Mouse (Mus musculus) midbrain, postnatal 0 days (tissue): ENCODE results near the gene Rnf166. TPM values are rescaled to one million over a fixed set of nuclear protein-coding genes. Genes with fewer than 3 reads are reported as not detected.

Experiments
- ATAC-seq: fragments of 200-750 bp; cut with Nextera tagmentation; 2 replicates; pipeline ENCODE4 v1.8.0; 2017; ENCODE audit warnings: moderate number of reproducible peaks, mild to moderate bottlenecking, moderate TSS enrichment, moderate library complexity; ENCODE audit not compliant: low FRiP score
- DNase-seq: peaks from one replicate; pipeline ENCODE4 v3.0.0-alpha.2; 2015; ENCODE audit warnings: low spot score
- H3K27ac ChIP-seq: fragments of 300-500 bp; sonication (generic); 2 replicates; pipeline ENCODE4 v1.5.1; 2014; ENCODE audit warnings: low read depth, mild to moderate bottlenecking, low read length, mixed read lengths
- H3K27me3 ChIP-seq: fragments of 300-500 bp; sonication (generic); 2 replicates; pipeline ENCODE4 v1.6.1; 2014; ENCODE audit warnings: low read length, control low read depth, mixed read lengths; ENCODE audit not compliant: insufficient read depth
- H3K36me3 ChIP-seq: fragments of 300-500 bp; sonication (generic); 2 replicates; pipeline ENCODE4 v1.6.1; 2014; ENCODE audit warnings: low read length, control low read depth, mixed read lengths; ENCODE audit not compliant: insufficient read depth
- H3K4me1 ChIP-seq: fragments of 300-500 bp; sonication (generic); 2 replicates; pipeline ENCODE4 v1.6.1; 2014; ENCODE audit warnings: mild to moderate bottlenecking, control low read depth, antibody characterized with exemption, low read length, mixed read lengths; ENCODE audit not compliant: insufficient read depth
- H3K4me2 ChIP-seq: fragments of 300-500 bp; sonication (generic); 2 replicates; pipeline ENCODE4 v1.6.1; 2014; ENCODE audit warnings: low read depth, mild to moderate bottlenecking, low read length, mixed read lengths; ENCODE audit not compliant: poor library complexity, severe bottlenecking
- H3K4me3 ChIP-seq: fragments of 300-500 bp; sonication (generic); 2 replicates; pipeline ENCODE4 v1.5.1; 2014; ENCODE audit warnings: low read depth, mild to moderate bottlenecking, low read length, moderate library complexity
- H3K9ac ChIP-seq: fragments of 300-500 bp; sonication (generic); replicated peaks from 2 replicates; pipeline ENCODE4 v1.6.1; 2014; ENCODE audit warnings: mild to moderate bottlenecking, low read length, moderate library complexity, mixed read lengths; ENCODE audit not compliant: poor library complexity, severe bottlenecking
- H3K9me3 ChIP-seq: fragments of 300-500 bp; sonication (generic); 2 replicates; pipeline ENCODE4 v1.6.1; 2016; ENCODE audit warnings: low read length, control low read depth
- CTCF ChIP-seq: IDR thresholded peaks from 2 replicates; pipeline ENCODE4 v1.5.1; 2016; ENCODE audit warnings: antibody characterized with exemption, mild to moderate bottlenecking
- WGBS: fragments of 180-500 bp; shearing (Covaris S2); extraction: QIAGEN DNeasy Blood & Tissue Kit; methylation state at CpG from one replicate; pipeline ENCODE4 v1.1.7; 2014; 5-methylcytosine and 5-hydroxymethylcytosine counted together
- polyA plus RNA-seq: library from polyadenylated mRNA; unstranded; fragments of >200 nt; fragmentation: Nextera tagmentation; extraction: Ambion mirVana; gene quantifications from 2 replicates; pipeline ENCODE4 v1.2.1, GENCODE M21; 2015
- total RNA-seq: library from RNA; depleted of rRNA; stranded (reverse); fragments of >200 nt; gene quantifications from 2 replicates; pipeline ENCODE4 v1.2.3, GENCODE M21; 2014

Rnf166 gene
- total and polyA plus RNA-seq, 2 experiments from 2014 or later, result 25.1 to 26.4 TPM

DNA sequence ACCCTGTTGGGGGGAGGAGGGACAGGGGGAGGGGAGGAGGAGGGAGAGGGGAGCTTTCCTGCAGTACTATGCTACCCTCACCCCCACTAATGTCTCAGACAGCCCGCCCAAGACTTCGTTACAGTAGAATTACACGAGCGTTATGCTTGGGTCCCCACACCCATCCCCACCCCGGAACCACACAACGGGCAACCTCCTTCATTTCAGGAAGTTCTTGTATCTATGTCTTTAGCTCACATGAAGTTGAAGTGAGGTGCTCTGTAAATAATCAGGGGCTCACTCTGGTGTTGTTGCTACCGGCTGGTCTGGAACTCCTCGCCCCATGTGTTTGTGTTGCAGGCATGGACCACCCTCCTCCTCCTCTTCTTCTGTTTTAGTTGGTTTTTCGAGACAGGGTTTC lies 47.7 kb downstream of the Rnf166 start:
- no peaks in the 10 kb centered on the region for H3K9me3 ChIP-seq
- H3K9ac ChIP-seq, result no peak overlapping the region
- no peak for TF ChIP-seq CTCF
- no peaks in the 10 kb centered on the region for H3K36me3 ChIP-seq
- WGBS, result 92% methylated on average over 9 of the region's 9 CpGs
- DNase-seq, result no peak
- no peak for ATAC-seq
- H3K4me2 ChIP-seq, result no peak overlapping the region
- no peaks in the 10 kb centered on the region for H3K4me1 ChIP-seq
- no peak overlapping the region for H3K27ac ChIP-seq
- H3K27me3 ChIP-seq, result no peaks in the 10 kb centered on the region
- H3K4me3 ChIP-seq, result no peak overlapping the region

DNA sequence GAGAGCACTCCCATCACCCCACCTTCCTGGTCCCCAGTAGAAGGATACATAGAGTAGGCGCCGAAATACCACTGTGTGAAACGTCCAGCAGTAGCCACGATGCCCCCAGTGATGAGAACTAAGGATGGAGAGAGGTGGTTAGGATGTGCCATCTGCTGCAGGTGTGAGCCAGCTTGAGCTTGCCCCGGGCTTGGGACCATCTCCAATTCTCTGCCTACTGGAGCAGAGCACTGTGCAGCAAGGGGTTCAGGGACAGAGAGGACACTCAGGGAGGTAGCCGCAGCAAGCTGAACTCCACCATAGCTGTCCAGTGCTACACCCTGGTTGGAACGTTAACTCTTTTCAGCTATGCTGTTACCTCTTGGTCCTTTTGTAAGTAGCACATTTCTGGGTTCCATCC lies 48.3 kb downstream of the Rnf166 start:
- H3K36me3 ChIP-seq, result no peaks in the 10 kb centered on the region
- TF ChIP-seq CTCF, result no peak
- WGBS, result 91% methylated on average over 7 of the region's 7 CpGs
- H3K9ac ChIP-seq, result no peak overlapping the region
- H3K27ac ChIP-seq, result no peak overlapping the region
- H3K27me3 ChIP-seq, result no peaks in the 10 kb centered on the region
- DNase-seq (no peak), ATAC-seq (no peak)
- no peak overlapping the region for H3K4me3 ChIP-seq
- H3K4me2 ChIP-seq, result no peak overlapping the region
- H3K4me1 ChIP-seq, result no peaks in the 10 kb centered on the region
- H3K9me3 ChIP-seq, result no peaks in the 10 kb centered on the region

- H3K4me3 ChIP-seq, result no peak overlapping the region
- no peaks in the 10 kb centered on the region for H3K4me1 ChIP-seq
- WGBS, result 78% methylated on average over 9 of the region's 9 CpGs
- no peaks in the 10 kb centered on the region for H3K36me3 ChIP-seq
- no peak for ATAC-seq
- DNase-seq, result no peak
- H3K9me3 ChIP-seq, result no peaks in the 10 kb centered on the region
- no peak for TF ChIP-seq CTCF
- H3K4me2 ChIP-seq, result no peak overlapping the region
- no peak overlapping the region for H3K27ac ChIP-seq
- H3K9ac ChIP-seq, result no peak overlapping the region
- H3K27me3 ChIP-seq, result no peaks in the 10 kb centered on the region
Measured at GRCm38 (mm10) chr8:122426145-122426544, 49.7 kb downstream of the Rnf166 start.

DNA sequence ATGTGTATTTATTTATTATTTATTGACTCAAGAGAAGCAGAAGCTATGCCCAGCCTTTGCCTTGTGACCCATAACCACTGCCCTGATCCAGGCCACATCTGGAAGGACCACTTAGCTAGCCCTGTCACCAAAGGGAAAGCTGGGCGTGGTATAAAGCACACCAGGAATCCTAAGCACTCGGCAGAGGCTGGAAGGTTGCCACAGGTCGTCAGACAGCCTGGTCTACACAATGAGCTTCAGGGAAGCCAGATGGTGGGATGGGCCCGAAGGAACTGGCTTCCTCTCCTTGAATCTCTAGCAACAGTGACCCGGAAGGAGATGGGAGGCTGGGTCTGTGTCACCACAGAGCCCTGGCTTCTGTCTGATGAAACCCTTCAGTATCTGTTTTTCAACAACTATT lies 52.2 kb downstream of the Rnf166 start:
- H3K4me3 ChIP-seq, result no peak overlapping the region
- H3K27ac ChIP-seq, result no peak overlapping the region
- TF ChIP-seq CTCF, result no peak
- no peak overlapping the region for H3K9ac ChIP-seq
- DNase-seq (peak; percentile 38), ATAC-seq (no peak)
- WGBS, result 64% methylated on average over 5 of the region's 5 CpGs
- no peaks in the 10 kb centered on the region for H3K4me1 ChIP-seq
- no peak overlapping the region for H3K4me2 ChIP-seq
- H3K27me3 ChIP-seq, result no peaks in the 10 kb centered on the region
- H3K9me3 ChIP-seq, result no peaks in the 10 kb centered on the region
- H3K36me3 ChIP-seq, result no peaks in the 10 kb centered on the region; the same call in 1 of the 2 replicates

- peaks cover 3% of the 10 kb centered on the region for H3K36me3 ChIP-seq
- no peak overlapping the region for H3K4me3 ChIP-seq
- H3K27ac ChIP-seq, result no peak overlapping the region
- H3K4me1 ChIP-seq, result no peaks in the 10 kb centered on the region
- no peaks in the 10 kb centered on the region for H3K9me3 ChIP-seq
- H3K4me2 ChIP-seq, result no peak overlapping the region
- 87% methylated on average over 24 of the region's 24 CpGs for WGBS
- ATAC-seq (no peak), DNase-seq (no peak)
- H3K27me3 ChIP-seq, result no peaks in the 10 kb centered on the region
- no peak overlapping the region for H3K9ac ChIP-seq
- TF ChIP-seq CTCF, result no peak
Measured at GRCm38 (mm10) chr8:122423217-122423616, 52.6 kb downstream of the Rnf166 start.

DNA sequence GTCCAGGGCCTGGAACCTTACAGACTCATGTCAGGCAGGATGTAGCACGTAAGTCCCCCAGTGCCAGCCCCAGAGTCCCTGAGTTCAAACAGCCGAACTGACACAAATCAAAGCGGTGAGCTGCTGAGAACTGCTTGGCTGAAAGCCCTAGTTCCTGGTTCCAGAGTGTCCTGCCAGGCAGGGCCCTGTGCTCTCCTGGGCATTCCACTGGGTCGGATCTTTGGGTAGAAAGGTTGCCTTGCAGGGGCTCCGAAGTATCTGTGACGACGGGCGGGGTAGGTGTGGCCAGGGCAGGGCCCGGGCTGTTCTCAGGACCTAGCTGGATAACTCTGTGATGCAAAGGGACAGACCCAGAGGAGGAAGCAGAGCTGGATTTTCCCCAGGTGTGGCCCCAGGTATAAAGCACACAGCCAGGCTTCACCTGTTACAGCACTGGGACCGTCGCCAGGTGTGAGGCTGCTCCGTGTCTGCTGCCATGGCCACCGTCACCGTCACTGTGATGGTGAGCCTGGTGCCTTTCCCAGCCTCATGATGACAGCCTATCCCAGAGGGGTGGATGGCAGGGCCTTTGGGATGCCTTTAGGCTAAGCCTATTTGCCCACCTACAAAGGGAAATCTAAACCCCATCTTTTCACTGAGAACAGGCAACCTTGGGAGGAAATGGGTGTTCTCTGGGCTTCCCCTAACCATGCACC lies 54.3 kb downstream of the Rnf166 start, which contains the start of gene Il17c:
Il17c (plus strand) TSS at position 645 of the 695 bp plus-strand sequence.
- Histone ChIP-seq H3K27me3 (no peaks in the 10 kb centered on the region), H3K27ac (no peak within 1 kb of the TSS), H3K9me3 (no peaks in the 10 kb centered on the region), H3K9ac (no peak within 1 kb of the TSS), H3K4me1 (no peaks in the 10 kb centered on the region), H3K4me2 (no peak within 1 kb of the TSS), H3K36me3 (peaks cover 13% of the 10 kb centered on the region), H3K4me3 (no peak within 1 kb of the TSS)
- ATAC-seq (no peak), DNase-seq (no peak)
- 88% methylated on average over 14 of the region's 14 CpGs for WGBS
- no peak for TF ChIP-seq CTCF
